ENCODE assay signal across 12 mouse cellular contexts in genomic region chr1:153977963-153978726, GRCm38 (mm10).
DNase-seq lines count a peak whose midpoint lies in the region; ATAC-seq lines count a peak whose summit lies in the region.
"Had no signal": no experiment of that assay in that cellular context is flagged by ENCODE, and none has a peak within 500 bp of the region (broad histone marks: within the 10 kb centered on the region; RNA-seq: fewer than 3 reads in every experiment).

No protein-coding gene starts in this region.

- H3K4me1 ChIP-seq in hindbrain, embryonic 12.5 days, result peaks cover 5% of the 10 kb centered on the region; the same call in 1 of the 2 replicates
- H3K4me1 ChIP-seq in midbrain, embryonic 12.5 days, result peaks cover 13% of the 10 kb centered on the region
- peaks cover 4% of the 10 kb centered on the region; the same call in 1 of the 2 replicates for H3K4me1 ChIP-seq in liver, embryonic 11.5 days (replicated peaks; ENCODE audit: control insufficient read depth, insufficient read depth, low read length)
- H3K4me1 ChIP-seq: embryonic facial prominence, embryonic 15.5 days; lung, embryonic 15.5 days had no signal

- no peak overlapping the region for H3K9ac ChIP-seq in hindbrain, embryonic 12.5 days
- no peak overlapping the region for H3K9ac ChIP-seq in midbrain, embryonic 12.5 days (replicated peaks)
- no peak overlapping the region for H3K9ac ChIP-seq in liver, embryonic 11.5 days (ENCODE audit: low read depth, low read length)
- H3K9ac ChIP-seq: embryonic facial prominence, embryonic 15.5 days; kidney, embryonic 15.5 days; lung, embryonic 15.5 days had no signal

- H3K4me3 ChIP-seq in hindbrain, embryonic 12.5 days, result no peak overlapping the region
- no peak overlapping the region for H3K4me3 ChIP-seq in midbrain, embryonic 12.5 days
- H3K4me3 ChIP-seq in liver, embryonic 11.5 days (ENCODE audit: low read depth, low read length), result no peak overlapping the region
- H3K4me3 ChIP-seq: embryonic facial prominence, embryonic 15.5 days; kidney, embryonic 15.5 days; lung, embryonic 15.5 days had no signal

- peak overlapping the region; percentile 44 for H3K27ac ChIP-seq in hindbrain, embryonic 12.5 days
- H3K27ac ChIP-seq in midbrain, embryonic 12.5 days (replicated peaks), result peak overlapping the region; percentile 39; the same call in 1 of the 2 replicates
- no peak overlapping the region for H3K27ac ChIP-seq in liver, embryonic 11.5 days (ENCODE audit: low read depth, low read length)
- H3K27ac ChIP-seq: embryonic facial prominence, embryonic 15.5 days; kidney, embryonic 15.5 days; lung, embryonic 15.5 days had no signal

- H3K4me2 ChIP-seq in hindbrain, embryonic 12.5 days (replicated peaks), result no peak overlapping the region
- H3K4me2 ChIP-seq in midbrain, embryonic 12.5 days (replicated peaks), result no peak overlapping the region
- no peak overlapping the region for H3K4me2 ChIP-seq in liver, embryonic 11.5 days
- H3K4me2 ChIP-seq: embryonic facial prominence, embryonic 15.5 days; kidney, embryonic 15.5 days; lung, embryonic 15.5 days had no signal

- H3K9me3 ChIP-seq in hindbrain, embryonic 12.5 days (replicated peaks), result no peaks in the 10 kb centered on the region
- H3K9me3 ChIP-seq in midbrain, embryonic 12.5 days, result no peaks in the 10 kb centered on the region
- no peaks in the 10 kb centered on the region for H3K9me3 ChIP-seq in liver, embryonic 11.5 days (ENCODE audit: control insufficient read depth, low read length)
- H3K9me3 ChIP-seq: embryonic facial prominence, embryonic 15.5 days; kidney, embryonic 15.5 days; lung, embryonic 15.5 days had no signal

- intact Hi-C loops in heart, postnatal 10 days (cut with DNase I), result no loop called here
- intact Hi-C loops in heart, postnatal 36 days (cut with DNase I), result no loop called here

- H3K36me3 ChIP-seq in hindbrain, embryonic 12.5 days, result no peaks in the 10 kb centered on the region
- H3K36me3 ChIP-seq in midbrain, embryonic 12.5 days, result no peaks in the 10 kb centered on the region
- no peaks in the 10 kb centered on the region for H3K36me3 ChIP-seq in liver, embryonic 11.5 days (ENCODE audit: control insufficient read depth, insufficient read depth, low read length)
- H3K36me3 ChIP-seq: embryonic facial prominence, embryonic 15.5 days; kidney, embryonic 15.5 days; lung, embryonic 15.5 days had no signal

- peak; percentile 43; the same call in 1 of the 2 replicates for ATAC-seq in hindbrain, embryonic 12.5 days (ENCODE audit: low FRiP score)
- ATAC-seq in midbrain, embryonic 12.5 days (ENCODE audit: low FRiP score, low read depth), result peak; percentile 90
- no peak for ATAC-seq in liver, embryonic 11.5 days (replicated peaks; ENCODE audit: low FRiP score)
- ATAC-seq: Patski had no signal

- DNase-seq in heart, postnatal 10 days, result peak; percentile 21 to 24
- no peak for DNase-seq in heart, postnatal 36 days
- peak; percentile 67 for DNase-seq in embryo, embryonic 10.5 days (ENCODE audit: low spot score)
- DNase-seq in spleen, postnatal 14 days (ENCODE audit: low spot score in 2 of 2), result no peak
- DNase-seq in cerebellum, adult 18-20 months, result no peak
- no peak for DNase-seq in liver, embryonic 11.5 days (ENCODE audit: low spot score)

- 12% methylated on average over 5 of the region's 5 CpGs for WGBS in hindbrain, embryonic 12.5 days
- WGBS in midbrain, embryonic 12.5 days, result 9% methylated on average over 5 of the region's 5 CpGs
- WGBS in liver, embryonic 11.5 days, result 82% methylated on average over 5 of the region's 5 CpGs

- H3K27me3 ChIP-seq in hindbrain, embryonic 12.5 days, result peaks cover 3% of the 10 kb centered on the region; the same call in 1 of the 2 replicates
- peaks cover 48% of the 10 kb centered on the region for H3K27me3 ChIP-seq in midbrain, embryonic 12.5 days
- no peaks in the 10 kb centered on the region for H3K27me3 ChIP-seq in liver, embryonic 11.5 days (replicated peaks; ENCODE audit: control insufficient read depth, insufficient read depth, low read length)
- H3K27me3 ChIP-seq: embryonic facial prominence, embryonic 15.5 days; kidney, embryonic 15.5 days; lung, embryonic 15.5 days; Patski had no signal

Comparison
In these comparisons a context has a peak if more than half of its experiments do, and no peak if none do; other contexts are left out.
1. DNase-seq: peak in heart, postnatal 10 days (2 of 2) and embryo, embryonic 10.5 days (single experiment); none in heart, postnatal 36 days (0 of 2), spleen, postnatal 14 days (0 of 2), cerebellum, adult 18-20 months (0 of 2) and liver, embryonic 11.5 days (single experiment).